Mouse (Mus musculus) midbrain, postnatal 0 days (tissue): ENCODE results near the gene Gm17571. TPM values are rescaled to one million over a fixed set of nuclear protein-coding genes. Genes with fewer than 3 reads are reported as not detected.

Experiments used
- ATAC-seq: fragments of 200-750 bp; cut with Nextera tagmentation; 2 replicates; pipeline ENCODE4 v1.8.0; 2017; ENCODE audit warnings: moderate number of reproducible peaks, mild to moderate bottlenecking, moderate TSS enrichment, moderate library complexity; ENCODE audit not compliant: low FRiP score
- DNase-seq: peaks from one replicate; pipeline ENCODE4 v3.0.0-alpha.2; 2015; ENCODE audit warnings: low spot score
- H3K27ac ChIP-seq: fragments of 300-500 bp; sonication (generic); 2 replicates; pipeline ENCODE4 v1.5.1; 2014; ENCODE audit warnings: low read depth, mild to moderate bottlenecking, low read length, mixed read lengths
- H3K27me3 ChIP-seq: fragments of 300-500 bp; sonication (generic); 2 replicates; pipeline ENCODE4 v1.6.1; 2014; ENCODE audit warnings: low read length, control low read depth, mixed read lengths; ENCODE audit not compliant: insufficient read depth
- H3K36me3 ChIP-seq: fragments of 300-500 bp; sonication (generic); 2 replicates; pipeline ENCODE4 v1.6.1; 2014; ENCODE audit warnings: low read length, control low read depth, mixed read lengths; ENCODE audit not compliant: insufficient read depth
- H3K4me1 ChIP-seq: fragments of 300-500 bp; sonication (generic); 2 replicates; pipeline ENCODE4 v1.6.1; 2014; ENCODE audit warnings: mild to moderate bottlenecking, control low read depth, antibody characterized with exemption, low read length, mixed read lengths; ENCODE audit not compliant: insufficient read depth
- H3K4me2 ChIP-seq: fragments of 300-500 bp; sonication (generic); 2 replicates; pipeline ENCODE4 v1.6.1; 2014; ENCODE audit warnings: low read depth, mild to moderate bottlenecking, low read length, mixed read lengths; ENCODE audit not compliant: poor library complexity, severe bottlenecking
- H3K4me3 ChIP-seq: fragments of 300-500 bp; sonication (generic); 2 replicates; pipeline ENCODE4 v1.5.1; 2014; ENCODE audit warnings: low read depth, mild to moderate bottlenecking, low read length, moderate library complexity
- H3K9ac ChIP-seq: fragments of 300-500 bp; sonication (generic); replicated peaks from 2 replicates; pipeline ENCODE4 v1.6.1; 2014; ENCODE audit warnings: mild to moderate bottlenecking, low read length, moderate library complexity, mixed read lengths; ENCODE audit not compliant: poor library complexity, severe bottlenecking
- H3K9me3 ChIP-seq: fragments of 300-500 bp; sonication (generic); 2 replicates; pipeline ENCODE4 v1.6.1; 2016; ENCODE audit warnings: low read length, control low read depth
- CTCF ChIP-seq: IDR thresholded peaks from 2 replicates; pipeline ENCODE4 v1.5.1; 2016; ENCODE audit warnings: antibody characterized with exemption, mild to moderate bottlenecking
- WGBS: fragments of 180-500 bp; shearing (Covaris S2); extraction: QIAGEN DNeasy Blood & Tissue Kit; methylation state at CpG from one replicate; pipeline ENCODE4 v1.1.7; 2014; 5-methylcytosine and 5-hydroxymethylcytosine counted together
- polyA plus RNA-seq: library from polyadenylated mRNA; unstranded; fragments of >200 nt; fragmentation: Nextera tagmentation; extraction: Ambion mirVana; gene quantifications from 2 replicates; pipeline ENCODE4 v1.2.1, GENCODE M21; 2015
- total RNA-seq: library from RNA; depleted of rRNA; stranded (reverse); fragments of >200 nt; gene quantifications from 2 replicates; pipeline ENCODE4 v1.2.3, GENCODE M21; 2014; rRNA removed

The Gm17571 gene
- total and polyA plus RNA-seq, 2 experiments from 2014 or later: not detected

DNA sequence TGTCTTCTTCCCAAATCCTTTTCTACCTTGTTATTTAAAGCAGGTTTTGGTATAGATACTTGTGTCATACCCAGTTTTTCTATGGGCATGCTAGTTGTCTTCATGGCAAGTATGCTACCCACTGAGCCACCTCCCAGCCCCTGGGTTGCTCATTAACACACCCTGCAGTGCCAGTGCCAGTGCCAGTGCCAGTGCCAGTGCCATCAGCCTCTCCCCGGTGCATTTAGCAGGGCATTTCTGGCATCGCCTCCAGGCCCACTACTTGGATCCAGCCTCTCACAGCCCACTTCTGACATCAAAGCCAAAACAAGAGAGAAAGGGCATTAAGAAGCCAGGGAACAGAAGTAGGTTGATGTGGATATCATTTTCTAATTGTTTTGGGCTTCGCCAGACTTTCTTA lies 14.9 kb downstream of the Gm17571 start:
- no peak overlapping the region for H3K4me2 ChIP-seq
- no peaks in the 10 kb centered on the region for H3K27me3 ChIP-seq
- H3K9me3 ChIP-seq: no peaks in the 10 kb centered on the region
- no peak overlapping the region for H3K9ac ChIP-seq
- no peak overlapping the region for H3K4me3 ChIP-seq
- 87% methylated on average over 3 of the region's 3 CpGs for WGBS
- H3K27ac ChIP-seq: no peak overlapping the region
- no peaks in the 10 kb centered on the region for H3K4me1 ChIP-seq
- no peak for ATAC-seq
- no peaks in the 10 kb centered on the region for H3K36me3 ChIP-seq
- TF ChIP-seq CTCF: no peak
- no peak for DNase-seq

DNA sequence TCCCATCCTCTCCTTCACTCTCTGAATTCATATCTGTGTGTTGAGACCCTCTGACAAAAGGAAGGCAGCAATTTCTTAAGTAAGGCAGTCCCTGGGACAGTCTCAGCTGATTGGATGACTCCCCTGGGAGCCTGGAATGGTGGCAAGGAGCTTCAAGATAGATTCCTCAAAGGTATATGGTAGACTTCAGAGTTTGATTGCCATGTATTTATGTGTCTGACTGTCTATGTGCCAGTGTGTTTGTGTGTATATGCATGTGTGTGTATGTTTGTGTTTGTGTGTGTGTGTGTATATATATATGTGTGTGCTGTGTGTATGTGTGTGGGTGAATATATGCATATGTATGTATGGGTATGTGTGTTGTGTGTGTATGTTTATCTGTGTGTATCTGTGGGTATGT lies 15.8 kb downstream of the Gm17571 start:
- Histone ChIP-seq H3K9ac (no peak overlapping the region), H3K4me3 (no peak overlapping the region), H3K4me1 (no peaks in the 10 kb centered on the region), H3K4me2 (no peak overlapping the region), H3K9me3 (no peaks in the 10 kb centered on the region), H3K27ac (no peak overlapping the region), H3K36me3 (no peaks in the 10 kb centered on the region), H3K27me3 (no peaks in the 10 kb centered on the region)
- TF ChIP-seq CTCF: no peak
- ATAC-seq (no peak), DNase-seq (no peak)

DNA sequence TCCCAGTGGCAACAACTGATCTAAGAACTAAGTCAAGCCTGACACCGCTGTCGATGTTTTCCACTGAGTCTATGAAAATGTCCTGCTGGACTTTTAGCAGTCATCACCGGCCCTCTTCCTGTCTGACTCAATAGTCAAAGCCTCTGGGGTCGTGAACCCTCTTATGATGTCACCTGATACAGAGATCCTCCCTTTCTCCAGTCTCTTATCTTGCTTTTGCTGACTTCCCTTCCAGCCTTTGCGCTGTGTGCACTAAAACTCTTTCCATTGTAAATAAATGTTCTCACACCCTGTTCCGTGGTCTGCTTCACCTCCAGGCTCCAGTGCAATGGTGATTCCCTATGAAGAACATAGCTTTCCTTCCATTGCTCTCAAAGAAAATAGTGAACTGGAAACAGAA lies 16.3 kb downstream of the Gm17571 start:
- Histone ChIP-seq H3K27ac (no peak overlapping the region), H3K27me3 (no peaks in the 10 kb centered on the region), H3K4me1 (no peaks in the 10 kb centered on the region), H3K4me3 (no peak overlapping the region), H3K4me2 (no peak overlapping the region), H3K36me3 (no peaks in the 10 kb centered on the region), H3K9me3 (no peaks in the 10 kb centered on the region), H3K9ac (no peak overlapping the region)
- 86% methylated on average over 6 of the region's 6 CpGs for WGBS
- no peak for TF ChIP-seq CTCF
- ATAC-seq (no peak), DNase-seq (no peak)

DNA sequence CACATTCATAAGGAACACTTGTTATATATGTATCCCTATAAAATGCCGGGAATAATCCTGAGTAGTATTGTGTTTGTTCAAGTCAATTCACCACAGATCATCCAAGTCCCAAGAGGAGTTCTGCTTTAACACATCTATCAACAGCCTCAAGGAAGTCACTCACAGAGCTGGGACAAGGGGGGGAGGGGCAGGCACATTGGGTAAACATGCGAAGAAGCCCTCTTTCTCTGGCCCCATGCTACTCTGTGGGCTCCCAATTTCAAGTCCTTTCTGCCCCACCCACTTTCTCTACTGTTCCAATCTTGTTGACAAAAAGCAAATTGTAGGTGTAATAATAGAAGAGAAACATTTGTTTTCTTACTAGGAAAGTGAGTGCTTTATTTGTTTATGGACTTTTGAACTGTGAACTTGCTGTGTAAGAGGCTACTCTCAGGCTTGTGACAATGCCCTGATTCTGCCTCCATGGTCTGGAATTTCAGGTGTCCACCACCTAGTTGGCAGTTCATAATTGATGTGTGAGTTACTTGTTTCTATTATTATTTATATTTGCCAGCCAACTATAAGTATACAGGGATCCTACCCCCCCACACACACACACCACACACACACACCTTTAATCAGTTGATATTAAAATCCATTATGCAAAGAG lies 17.0 kb downstream of the Gm17571 start:
- Histone ChIP-seq H3K27me3 (no peaks in the 10 kb centered on the region), H3K36me3 (no peaks in the 10 kb centered on the region), H3K4me2 (no peak overlapping the region), H3K27ac (no peak overlapping the region), H3K9me3 (no peaks in the 10 kb centered on the region), H3K4me1 (no peaks in the 10 kb centered on the region), H3K4me3 (no peak overlapping the region), H3K9ac (no peak overlapping the region)
- DNase-seq: no peak
- WGBS: 57% methylated on average over 2 of the region's 2 CpGs
- TF ChIP-seq CTCF: no peak
- ATAC-seq: no peak

DNA sequence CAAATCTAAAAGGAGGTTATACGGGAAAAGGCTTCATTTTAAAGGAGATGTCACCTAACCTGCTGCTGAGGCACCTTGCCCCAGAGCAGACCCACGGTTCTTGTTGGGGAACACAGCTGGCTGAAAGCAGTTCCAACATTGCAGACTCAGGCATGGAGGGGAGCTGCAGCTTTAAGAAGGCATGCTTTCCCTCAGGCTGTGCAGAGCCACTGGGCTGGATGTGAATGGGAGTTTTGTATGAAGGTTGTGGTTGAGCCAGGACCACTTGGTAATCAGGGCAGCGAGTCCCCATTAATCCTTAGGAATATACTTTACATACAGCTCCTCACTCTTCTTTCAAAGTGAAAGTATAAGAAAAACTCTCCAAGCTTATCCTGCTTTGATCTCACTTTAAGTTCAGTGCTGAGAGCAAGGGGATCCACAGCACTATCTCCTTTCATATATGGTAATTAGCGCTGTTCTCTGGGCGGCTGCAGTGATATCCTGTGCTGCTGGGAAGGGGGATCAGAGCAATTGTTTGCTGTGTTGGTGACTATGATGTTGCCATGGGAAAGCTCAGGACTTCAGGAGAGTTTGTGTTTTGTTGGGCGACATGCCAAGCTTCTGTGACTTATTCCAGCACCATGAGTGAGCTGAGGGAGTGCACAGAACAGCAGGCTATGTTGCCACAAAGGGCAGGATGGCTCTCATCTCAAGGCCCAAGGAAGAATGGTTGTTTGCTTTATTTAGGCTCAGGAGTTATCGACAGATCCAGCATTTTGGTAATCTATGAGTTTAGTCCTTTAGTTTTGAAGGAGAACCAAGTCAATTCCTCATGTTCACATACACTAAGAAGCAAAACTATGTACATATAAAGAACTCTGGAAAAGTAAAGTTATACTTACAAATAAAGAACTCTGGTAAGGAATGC lies 21.3 kb downstream of the Gm17571 start:
- TF ChIP-seq CTCF: no peak
- Histone ChIP-seq H3K4me1 (no peaks in the 10 kb centered on the region), H3K36me3 (no peaks in the 10 kb centered on the region), H3K9me3 (no peaks in the 10 kb centered on the region), H3K4me3 (no peak overlapping the region), H3K4me2 (peak overlapping the region; percentile 33; the same call in 1 of the 2 replicates), H3K27ac (peak overlapping the region; percentile 48), H3K9ac (0 out of 2 replicates have a peak overlapping the region, but pooled peaks have one; percentile 1), H3K27me3 (no peaks in the 10 kb centered on the region)
- DNase-seq: peak; percentile 90
- 6% methylated on average over 7 of the region's 7 CpGs for WGBS
- ATAC-seq: peak; percentile 92

DNA sequence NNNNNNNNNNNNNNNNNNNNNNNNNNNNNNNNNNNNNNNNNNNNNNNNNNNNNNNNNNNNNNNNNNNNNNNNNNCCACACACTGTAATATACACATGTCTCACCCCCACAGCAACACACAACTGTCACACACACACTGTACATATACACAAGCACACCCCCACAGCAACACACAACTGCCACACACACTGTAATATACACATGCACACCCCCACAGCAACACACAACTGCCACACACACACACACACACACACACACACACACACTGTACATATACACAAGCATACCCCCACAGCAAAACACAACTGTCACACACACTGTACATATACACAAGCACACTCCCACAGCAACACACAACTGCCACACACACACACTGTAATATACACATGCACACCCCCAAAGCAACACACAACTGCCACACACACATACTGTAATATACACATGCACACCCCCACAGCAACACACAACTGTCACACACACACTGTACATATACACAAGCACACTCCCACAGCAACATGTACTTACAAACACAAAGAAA lies 32.3 kb downstream of the Gm17571 start:
- no peak for DNase-seq

More for the DNA sequence above, 32.3 kb downstream of the Gm17571 start:
- TF ChIP-seq CTCF: no peak
- no peak overlapping the region for H3K27ac ChIP-seq
- H3K9ac ChIP-seq: no peak overlapping the region
- no peaks in the 10 kb centered on the region for H3K36me3 ChIP-seq
- no peak for ATAC-seq
- H3K4me2 ChIP-seq: no peak overlapping the region
- H3K4me1 ChIP-seq: no peaks in the 10 kb centered on the region
- H3K4me3 ChIP-seq: no peak overlapping the region
- no peaks in the 10 kb centered on the region for H3K9me3 ChIP-seq
- H3K27me3 ChIP-seq: no peaks in the 10 kb centered on the region

Other genes starting within 250 kb of the Gm17571 start
- 4.3 and 4.7 TPM in 2 replicates for gene Jrkl, start 200.9 kb downstream of the Gm17571 start, total RNA-seq
- gene Jrkl, start 200.9 kb downstream of the Gm17571 start, polyA plus RNA-seq: 4.2 and 4.3 TPM in 2 replicates
- gene Ccdc82, start 199.8 kb downstream of the Gm17571 start, total RNA-seq: 20.2 and 25.1 TPM in 2 replicates
- 9.6 and 11.8 TPM in 2 replicates for gene Ccdc82, start 199.8 kb downstream of the Gm17571 start, polyA plus RNA-seq
- gene Maml2, start 148.8 kb downstream of the Gm17571 start, total RNA-seq: 9.2 and 11.0 TPM in 2 replicates
- 9.1 TPM in 2 replicates for gene Maml2, start 148.8 kb downstream of the Gm17571 start, polyA plus RNA-seq